Mouse (Mus musculus) E14TG2a.4 (cell line): ENCODE results near the gene Lfng.

Source experiments
- CTCF ChIP-seq: conservative IDR thresholded peaks from 2 replicates; pipeline ENCODE4 v1.5.1; 2014; ENCODE audit warnings: low read length
- NANOG ChIP-seq: IDR thresholded peaks from 2 replicates; pipeline ENCODE4 v1.6.1; 2014; ENCODE audit warnings: borderline replicate concordance, low read length, mixed read lengths
- POU5F1 ChIP-seq: IDR thresholded peaks from 2 replicates; pipeline ENCODE4 v1.6.1; 2014; ENCODE audit warnings: low read length, borderline replicate concordance

- TF ChIP-seq CTCF (no peak), NANOG (no peak), POU5F1 (no peak)
Observed at GRCm38 (mm10) chr5:140602540-140602939, 4.6 kb upstream of the Lfng start.
